Mouse (Mus musculus) MEL (cell line): Measurements from ENCODE around the gene Fnbp4. TPM values are rescaled to one million over a fixed set of nuclear protein-coding genes. Genes with fewer than 3 reads are reported as not detected.

Experiments
- DNase-seq: peaks from one replicate; pipeline ENCODE4 v3.0.0; 2011; ENCODE audit warnings: low read depth, low spot score
- H3K27ac ChIP-seq: 2 replicates; pipeline ENCODE4 v1.5.1; 2012; ENCODE audit warnings: low read depth, mild to moderate bottlenecking, control low read depth, low read length, moderate library complexity; ENCODE audit not compliant: control insufficient read depth
- H3K27me3 ChIP-seq, 2 experiments: fragments of 150-350 bp in 1 of 2; sonication (generic) in 1 of 2; 2 replicates each; pipeline ENCODE4 v1.6.1; 2012; ENCODE audit warnings: low read length in 2 of 2, mild to moderate bottlenecking in 2 of 2, improper control_type of control experiment in 1 of 2, moderate library complexity in 1 of 2; ENCODE audit not compliant: insufficient read depth in 2 of 2, control insufficient read depth in 1 of 2
- H3K36me3 ChIP-seq, 2 experiments: 2 replicates each; pipeline ENCODE4 v1.6.1; 2012 to 2014; ENCODE audit warnings: low read length in 2 of 2, improper control_type of control experiment in 1 of 2, inconsistent platforms in 1 of 2, mild to moderate bottlenecking in 1 of 2; ENCODE audit not compliant: insufficient read depth in 2 of 2, control insufficient read depth in 1 of 2
- H3K4me1 ChIP-seq, 2 experiments: fragments of 150-350 bp in 1 of 2; sonication (generic) in 1 of 2; 2 replicates each; pipeline ENCODE4 v1.6.1; 2012; ENCODE audit warnings: low read length in 2 of 2, improper control_type of control experiment in 1 of 2, mild to moderate bottlenecking in 1 of 2; ENCODE audit not compliant: insufficient read depth in 2 of 2, control insufficient read depth in 1 of 2
- H3K4me3 ChIP-seq, 2 experiments: fragments of 150-350 bp in 1 of 2; sonication (generic) in 1 of 2; 2 replicates each; pipeline ENCODE4 v1.5.1; 2012; ENCODE audit warnings: low read depth in 2 of 2, low read length in 2 of 2, mild to moderate bottlenecking in 2 of 2, moderate library complexity in 2 of 2, control low read depth in 1 of 2, improper control_type of control experiment in 1 of 2; ENCODE audit not compliant: control insufficient read depth in 1 of 2, insufficient read depth in 1 of 2
- H3K79me2 ChIP-seq: 2 replicates; pipeline ENCODE4 v1.6.1; 2012; ENCODE audit warnings: mild to moderate bottlenecking, low read length, moderate library complexity; ENCODE audit not compliant: control insufficient read depth, poor library complexity, insufficient read depth
- H3K9ac ChIP-seq: 2 replicates; pipeline ENCODE4 v1.6.1; 2012; ENCODE audit warnings: low read depth, mild to moderate bottlenecking, control low read depth, low read length, moderate library complexity; ENCODE audit not compliant: control insufficient read depth, poor library complexity, severe bottlenecking
- H3K9me3 ChIP-seq: fragments of 150-350 bp; sonication (generic); replicated peaks from 2 replicates; pipeline ENCODE4 v1.6.1; 2012; ENCODE audit warnings: mild to moderate bottlenecking, low read length, improper control_type of control experiment, moderate library complexity; ENCODE audit not compliant: insufficient read depth
- CHD2 ChIP-seq: IDR thresholded peaks from 2 replicates; pipeline ENCODE4 v1.6.1; 2011; ENCODE audit warnings: low read length, improper control_type of control experiment
- E2F4 ChIP-seq: IDR thresholded peaks from 2 replicates; pipeline ENCODE4 v1.6.1; 2011; ENCODE audit warnings: low read depth, low read length, improper control_type of control experiment, borderline replicate concordance
- ELF1 ChIP-seq: IDR thresholded peaks from 2 replicates; pipeline ENCODE4 v1.6.1; 2014; ENCODE audit warnings: low read depth, mild to moderate bottlenecking, inconsistent platforms, low read length, improper control_type of control experiment, moderate library complexity
- GATA1 ChIP-seq: IDR thresholded peaks from 2 replicates; pipeline ENCODE4 v1.6.1; 2011; ENCODE audit warnings: low read depth, low read length, improper control_type of control experiment
- HCFC1 ChIP-seq: IDR thresholded peaks from 2 replicates; pipeline ENCODE4 v1.6.1; 2012; ENCODE audit warnings: low read depth, mild to moderate bottlenecking, inconsistent platforms, low read length, improper control_type of control experiment, moderate library complexity
- KAT2A ChIP-seq: conservative IDR thresholded peaks from 2 replicates; pipeline ENCODE4 v1.6.1; 2012; ENCODE audit warnings: low read depth, low read length, improper control_type of control experiment, inconsistent platforms
- MAFK ChIP-seq: IDR thresholded peaks from 2 replicates; pipeline ENCODE4 v1.6.1; 2011; ENCODE audit warnings: low read depth, mild to moderate bottlenecking, low read length, improper control_type of control experiment, borderline replicate concordance
- MAX ChIP-seq: IDR thresholded peaks from 2 replicates; pipeline ENCODE4 v1.6.1; 2011; ENCODE audit warnings: low read length, improper control_type of control experiment
- MAZ ChIP-seq: IDR thresholded peaks from 2 replicates; pipeline ENCODE4 v1.6.1; 2012; ENCODE audit warnings: low read depth, mild to moderate bottlenecking, inconsistent platforms, low read length, improper control_type of control experiment
- MXI1 ChIP-seq: IDR thresholded peaks from 2 replicates; pipeline ENCODE4 v1.6.1; 2011; ENCODE audit warnings: mild to moderate bottlenecking, low read depth, low read length, improper control_type of control experiment
- MYC ChIP-seq: IDR thresholded peaks from 2 replicates; pipeline ENCODE4 v1.6.1; 2011; ENCODE audit warnings: low read depth, mild to moderate bottlenecking, low read length, improper control_type of control experiment, moderate library complexity
- RAD21 ChIP-seq: IDR thresholded peaks from 2 replicates; pipeline ENCODE4 v1.6.1; 2011; ENCODE audit warnings: mild to moderate bottlenecking, low read depth, low read length, improper control_type of control experiment
- RCOR1 ChIP-seq: IDR thresholded peaks from 2 replicates; pipeline ENCODE4 v1.6.1; 2012; ENCODE audit warnings: low read depth, mild to moderate bottlenecking, inconsistent platforms, low read length, improper control_type of control experiment
- SIN3A ChIP-seq: IDR thresholded peaks from 2 replicates; pipeline ENCODE4 v1.6.1; 2012; ENCODE audit warnings: low read length, improper control_type of control experiment, inconsistent platforms
- SMC3 ChIP-seq: IDR thresholded peaks from 2 replicates; pipeline ENCODE4 v1.6.1; 2011; ENCODE audit warnings: low read depth, low read length, improper control_type of control experiment
- TAL1 ChIP-seq: IDR thresholded peaks from 2 replicates; pipeline ENCODE4 v1.6.1; 2012; ENCODE audit warnings: mild to moderate bottlenecking, inconsistent platforms, low read length, moderate library complexity, mixed read lengths
- UBTF ChIP-seq: IDR thresholded peaks from 2 replicates; pipeline ENCODE4 v1.6.1; 2012; ENCODE audit warnings: low read depth, mild to moderate bottlenecking, inconsistent platforms, low read length, improper control_type of control experiment, moderate library complexity, borderline replicate concordance; ENCODE audit not compliant: insufficient read depth
- ZNF384 ChIP-seq: IDR thresholded peaks from 2 replicates; pipeline ENCODE4 v1.6.1; 2012; ENCODE audit warnings: low read depth, mild to moderate bottlenecking, inconsistent platforms, low read length, improper control_type of control experiment
- polyA plus RNA-seq, 2 experiments: library from polyadenylated mRNA; stranded (reverse) in 1 of 2; unstranded in 1 of 2; fragments of >175 nt in 1 of 2; fragments of >200 nt in 1 of 2; gene quantifications; 2 replicates each; pipeline versions ENCODE4 v1.2.1 to v1.2.4; 2012; ENCODE audit warnings: low replicate concordance in 2 of 2, low read depth in 1 of 2; ENCODE audit not compliant: insufficient read length in 2 of 2, insufficient read depth in 1 of 2, missing spikeins in 1 of 2
- total RNA-seq: library from RNA; depleted of rRNA; stranded (reverse); fragments of 300-350 nt; gene quantifications from 2 replicates; pipeline ENCODE4 v1.2.3, GENCODE M21; 2012

Fnbp4 gene
- total and polyA plus RNA-seq, 3 experiments = 42.1 to 353 (median 73.7) TPM

DNA sequence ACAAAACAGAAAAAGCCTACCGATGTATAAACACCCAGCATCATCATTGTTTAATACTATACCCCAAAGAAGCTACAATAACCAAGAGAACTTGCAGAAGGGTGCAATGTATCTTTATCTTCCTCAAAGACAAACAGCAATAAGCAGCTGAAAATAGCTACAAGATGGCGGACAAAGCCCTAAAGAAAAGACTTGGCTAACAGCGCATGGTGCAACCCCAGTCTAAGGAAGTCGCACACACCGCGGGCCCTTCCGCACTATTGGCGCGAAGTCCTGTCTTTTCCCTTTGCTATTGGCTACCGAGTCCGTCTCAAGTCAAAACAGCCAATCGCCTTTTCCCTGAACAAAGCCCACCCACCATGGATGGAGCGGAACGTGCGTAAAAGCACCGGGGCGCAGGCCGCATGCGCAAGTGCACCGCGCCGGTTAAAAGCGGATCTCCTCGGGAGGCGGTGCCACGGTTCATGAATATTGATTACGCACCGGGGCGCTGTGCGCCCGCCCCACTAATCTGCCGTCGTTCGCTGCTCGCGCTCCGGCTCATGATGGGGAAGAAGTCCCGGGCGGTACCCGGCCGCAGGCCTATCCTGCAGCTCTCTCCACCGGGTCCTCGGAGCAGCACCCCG is at the start of gene Fnbp4 (continued):
- TF ChIP-seq MAZ = no peak
- no peak for TF ChIP-seq ZNF384
- peak; percentile 99 for TF ChIP-seq MYC
- no peak for TF ChIP-seq MAFK

- 0 out of 2 replicates have a peak, but pooled peaks have one; percentile 11 for TF ChIP-seq SMC3
- TF ChIP-seq UBTF = no peak
- TF ChIP-seq KAT2A = no peak
- TF ChIP-seq ZNF384 = peak; percentile 70
- no peaks in the 10 kb centered on the region for H3K9me3 ChIP-seq
- H3K36me3 ChIP-seq = peaks cover 0 to 73% of the 10 kb centered on the region in 2 experiments; a peak in 2 of 4 replicates
- H3K4me1 ChIP-seq = no peaks in the 10 kb centered on the region
- no peaks in the 10 kb centered on the region for H3K79me2 ChIP-seq
- no peaks in the 10 kb centered on the region for H3K27me3 ChIP-seq
- H3K27ac ChIP-seq = no peak overlapping the region
- DNase-seq = peak; percentile 18
- no peak overlapping the region for H3K9ac ChIP-seq
- H3K4me3 ChIP-seq = no peak overlapping the region
Observed at GRCm38 (mm10) chr2:90700943-90701342, 44.2 kb upstream of the Fnbp4 start.

GRCm38 (mm10) chr2:90708548-90708947 is 36.6 kb upstream of the Fnbp4 start:
- Histone ChIP-seq H3K4me3 (no peak overlapping the region), H3K4me1 (no peaks in the 10 kb centered on the region), H3K9me3 (no peaks in the 10 kb centered on the region), H3K27ac (no peak overlapping the region), H3K36me3 (peaks cover 0 to 61% of the 10 kb centered on the region in 2 experiments; a peak in 2 of 4 replicates), H3K79me2 (no peaks in the 10 kb centered on the region), H3K9ac (no peak overlapping the region), H3K27me3 (no peaks in the 10 kb centered on the region)
- DNase-seq = no peak
- TF ChIP-seq E2F4 (no peak), TAL1 (no peak), RCOR1 (no peak), CHD2 (no peak), ELF1 (no peak), MAX (no peak), HCFC1 (no peak), MXI1 (no peak), SIN3A (no peak), RAD21 (no peak), GATA1 (no peak)
